Mouse (Mus musculus): ENCODE results near the gene Gm11437.
A peak's percentile ranks its signal among the peaks of the same experiment; 100 is the strongest.

Gm11437 gene

DNA sequence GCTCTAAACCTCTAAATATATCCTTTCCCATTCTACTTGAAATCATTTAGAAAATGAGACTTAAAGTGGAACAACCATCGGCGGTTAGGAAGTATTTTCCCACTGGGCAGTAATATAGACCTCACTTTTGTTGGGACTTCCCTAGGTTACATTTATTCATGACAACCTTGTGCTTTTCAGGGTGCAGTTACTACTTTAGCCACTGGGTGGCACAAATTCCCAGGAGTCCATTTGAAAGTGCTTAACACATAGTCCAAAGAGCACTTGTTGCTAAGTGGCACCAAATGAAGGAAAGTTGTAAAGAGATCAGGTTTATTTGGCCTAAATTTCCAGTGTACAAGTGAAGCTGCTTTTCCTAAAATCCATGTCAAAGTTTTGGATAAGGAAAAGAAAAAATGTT, 25.5 kb downstream of the Gm11437 start:
- DNase-seq (ENCODE audit: low spot score): peak; percentile 40

DNA sequence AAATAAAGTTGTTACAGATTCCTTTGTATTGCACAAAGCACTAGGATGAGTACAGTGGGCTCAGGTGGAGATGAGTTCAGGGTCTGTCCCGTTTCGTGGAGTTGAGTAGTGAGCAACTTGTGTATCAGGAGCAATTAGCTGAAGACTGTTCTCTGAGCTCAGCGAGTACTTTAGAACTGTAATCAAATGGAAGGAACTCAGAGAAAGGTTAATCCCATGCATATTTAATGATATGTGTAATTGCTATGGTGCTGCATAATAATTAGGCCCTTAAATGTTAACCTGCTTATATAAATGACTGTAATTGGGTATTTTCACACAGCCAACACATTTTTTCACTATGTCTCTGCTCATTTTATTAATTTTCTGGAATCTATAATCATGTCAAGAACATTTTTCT, 30.8 kb downstream of the Gm11437 start:
- DNase-seq (ENCODE audit: low spot score): no peak

GRCm38 (mm10) chr11:84134331-84134860, 32.9 kb downstream of the Gm11437 start:
- DNase-seq (ENCODE audit: low spot score): no peak

DNA sequence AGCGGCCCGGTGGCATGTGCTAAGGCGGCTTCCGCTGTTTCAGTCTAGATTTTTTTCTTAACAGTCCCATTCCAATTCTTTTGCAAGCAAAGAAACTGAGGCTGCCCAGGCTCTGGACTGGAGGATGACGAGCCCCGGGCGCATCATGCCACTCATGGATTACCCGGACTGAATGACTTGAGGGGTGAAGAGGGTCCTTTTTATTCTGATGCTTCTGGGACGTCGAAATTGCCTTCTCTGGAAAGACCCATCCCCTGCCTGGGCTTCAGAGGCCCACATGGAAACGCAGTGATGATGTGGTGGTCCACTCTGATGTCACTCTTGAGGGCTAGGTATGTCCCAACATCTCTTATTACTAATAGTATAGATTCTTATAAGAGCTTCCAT, 37.5 kb downstream of the Gm11437 start:
- DNase-seq (ENCODE audit: low spot score): no peak

- peak; percentile 90 for DNase-seq (ENCODE audit: low spot score)
Observed at GRCm38 (mm10) chr11:84128943-84129798, 38.1 kb downstream of the Gm11437 start, which contains the start of the genes Tada2a and Acaca. TSS of gene Tada2a (minus strand) at chr11:84129600. TSS of gene Acaca (plus strand) at chr11:84129672.

- DNase-seq (ENCODE audit: low spot score): no peak
Observed at GRCm38 (mm10) chr11:84127977-84128376, 39.3 kb downstream of the Gm11437 start.

DNA sequence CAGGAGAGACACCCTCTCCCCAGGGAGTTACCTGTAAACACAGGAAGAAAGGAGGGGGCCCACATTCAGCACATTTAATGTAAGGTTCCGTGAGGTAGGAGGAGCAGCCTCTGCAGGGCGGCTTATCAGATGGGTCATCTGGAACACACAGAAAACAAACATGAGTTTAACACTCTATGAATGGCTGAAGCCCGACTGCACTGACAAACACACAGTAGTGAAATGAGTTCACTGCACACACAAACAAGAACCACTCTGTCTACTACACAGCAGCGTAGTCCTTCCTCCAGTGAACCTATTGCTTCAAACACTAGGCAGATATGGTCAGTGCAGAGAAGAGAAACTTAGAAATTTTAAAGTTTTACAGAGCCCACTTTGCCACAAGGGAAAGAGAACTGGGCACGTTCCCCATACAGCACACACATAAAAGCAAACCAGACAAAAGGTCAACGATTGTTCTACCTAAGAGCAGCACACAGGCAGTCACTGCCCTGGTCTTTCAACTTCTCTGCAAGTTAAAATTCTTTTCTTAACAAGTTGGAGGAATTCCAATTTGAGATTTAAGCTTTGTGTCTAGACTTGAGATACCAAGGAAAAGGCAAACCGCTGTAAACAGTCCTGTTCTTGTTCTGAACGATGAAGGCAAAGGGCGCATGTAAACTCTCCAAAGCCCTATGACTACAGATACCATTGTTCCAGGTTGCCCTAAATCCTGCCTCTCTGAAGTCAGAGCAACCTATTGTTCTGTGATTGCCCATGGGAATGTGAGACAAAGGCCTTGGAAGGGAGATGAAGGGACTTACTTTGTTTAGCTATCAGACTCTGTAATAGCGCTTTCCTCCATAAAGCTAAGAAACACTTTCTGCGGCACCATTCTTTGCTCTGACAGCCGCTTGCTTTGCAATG, 46.0 kb downstream of the Gm11437 start:
- no peak for DNase-seq (ENCODE audit: low spot score)

DNA sequence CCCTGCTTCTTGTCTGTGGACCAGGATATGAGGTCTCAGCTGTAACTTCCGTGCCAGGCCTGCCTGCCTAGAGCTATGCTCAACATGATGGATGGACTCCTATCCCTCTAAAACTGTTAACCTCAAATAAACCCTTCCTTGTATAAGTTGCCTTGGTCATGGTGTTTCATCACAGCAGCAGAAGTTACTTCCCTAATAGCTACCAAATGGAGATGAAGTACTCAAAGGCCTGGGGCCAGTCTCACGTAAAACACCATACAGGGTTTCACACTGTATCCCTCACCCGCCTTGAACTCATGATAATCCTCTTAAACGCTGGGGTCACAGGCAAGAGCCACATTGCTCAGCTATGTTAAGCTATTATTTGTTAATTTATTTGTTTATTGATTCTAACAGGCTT, 49.8 kb downstream of the Gm11437 start:
- no peak for DNase-seq (ENCODE audit: low spot score)

DNA sequence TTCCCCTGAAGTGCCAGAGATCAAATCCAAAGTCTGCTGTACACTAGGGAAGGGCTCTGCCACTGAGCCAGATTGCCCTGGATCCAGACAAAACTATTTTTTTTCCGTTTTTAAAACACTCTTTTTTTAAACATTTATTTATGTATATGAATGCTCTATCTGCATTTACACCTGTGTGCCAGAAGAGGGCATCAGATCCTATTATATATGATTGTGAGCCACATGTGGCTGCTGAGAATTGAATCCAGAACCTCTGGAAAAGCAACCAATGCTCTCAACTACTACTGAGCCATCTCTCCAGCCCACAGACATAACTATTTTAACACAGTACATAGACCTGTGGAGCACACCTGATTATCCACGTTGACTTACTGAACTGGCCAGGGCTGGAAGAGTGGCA, 51.1 kb downstream of the Gm11437 start:
- no peak for DNase-seq (ENCODE audit: low spot score)

- no peak for DNase-seq (ENCODE audit: low spot score)
Observed at GRCm38 (mm10) chr11:84115646-84116045, 51.6 kb downstream of the Gm11437 start.

DNA sequence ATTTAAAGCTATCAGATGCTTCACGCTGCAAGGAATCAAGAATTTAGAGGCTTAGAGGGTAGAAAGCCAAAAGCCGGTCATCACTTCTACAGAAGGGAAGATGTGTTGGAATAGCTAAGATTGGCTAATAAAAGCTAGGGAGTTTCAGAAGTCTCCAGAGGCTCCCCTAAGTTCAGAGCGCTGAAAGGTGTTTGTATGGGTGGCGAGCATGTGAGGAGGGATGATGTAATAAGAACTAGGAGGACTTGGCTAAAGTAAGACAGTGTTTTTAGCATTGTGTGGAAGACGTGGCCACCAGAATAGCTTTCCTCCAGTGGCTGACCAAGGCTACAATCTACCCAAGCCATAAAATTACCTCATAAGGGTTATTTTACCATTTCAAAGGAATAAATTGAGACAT, 53.7 kb downstream of the Gm11437 start:
- no peak for DNase-seq (ENCODE audit: low spot score)

- DNase-seq (ENCODE audit: low spot score): no peak
Observed at GRCm38 (mm10) chr11:84107137-84107536, 60.1 kb downstream of the Gm11437 start.

GRCm38 (mm10) chr11:84104036-84104435, 63.2 kb downstream of the Gm11437 start:
- no peak for DNase-seq (ENCODE audit: low spot score)

DNA sequence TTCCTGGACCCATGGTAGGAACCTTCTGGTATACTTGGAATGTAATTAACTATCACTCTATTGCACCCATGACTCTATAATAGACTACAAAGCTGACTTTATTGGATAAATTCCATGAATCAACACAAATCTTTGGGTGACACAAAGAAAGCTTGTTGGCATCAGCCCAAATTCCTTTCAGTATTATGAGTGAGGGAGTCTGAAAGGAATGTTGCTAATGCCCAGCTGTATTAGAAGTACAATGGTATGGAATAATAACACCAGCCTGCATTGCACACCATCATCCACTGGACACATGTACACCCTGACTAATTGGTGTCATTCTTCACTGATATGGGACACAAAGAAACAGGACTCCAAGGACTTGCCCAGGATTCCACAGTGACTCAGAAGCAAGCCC, 66.1 kb downstream of the Gm11437 start:
- DNase-seq (ENCODE audit: low spot score): no peak

Data from MN1 (cell line).